ENCODE assay signal across 18 mouse cellular contexts in genomic region chr17:36788351-36788750, GRCm38 (mm10). TPM values are rescaled to one million over a fixed set of nuclear protein-coding genes. Genes with fewer than 3 reads are reported as not detected.
A peak's percentile ranks its signal among the peaks of the same experiment; 100 is the strongest.
DNase-seq lines count a peak whose midpoint lies in the region; ATAC-seq lines count a peak whose summit lies in the region.
"Had no signal": no experiment of that assay in that cellular context is flagged by ENCODE, and none has a peak within 500 bp of the region (broad histone marks: within the 10 kb centered on the region; RNA-seq: fewer than 3 reads in every experiment).

No protein-coding gene starts in this region.

- H3K4me1 ChIP-seq in hindbrain, embryonic 14.5 days (replicated peaks; ENCODE audit: control insufficient read depth, insufficient read depth, low read length), result no peaks in the 10 kb centered on the region
- no peaks in the 10 kb centered on the region for H3K4me1 ChIP-seq in hindbrain, embryonic 10.5 days (replicated peaks)
- H3K4me1 ChIP-seq in midbrain, embryonic 16.5 days (ENCODE audit: control insufficient read depth, insufficient read depth, low read length), result no peaks in the 10 kb centered on the region
- no peaks in the 10 kb centered on the region for H3K4me1 ChIP-seq in midbrain, embryonic 14.5 days (ENCODE audit: control insufficient read depth, insufficient read depth, low read length)
- no peaks in the 10 kb centered on the region for H3K4me1 ChIP-seq in neural tube, embryonic 13.5 days (replicated peaks)
- H3K4me1 ChIP-seq: embryonic facial prominence, embryonic 13.5 days; limb, embryonic 10.5 days; limb, embryonic 15.5 days; liver, embryonic 13.5 days; stomach, embryonic 15.5 days had no signal

- peak; percentile 14; the same call in 1 of the 2 replicates for ATAC-seq in hindbrain, embryonic 14.5 days (ENCODE audit: low FRiP score)
- ATAC-seq in midbrain, embryonic 16.5 days, result peak; percentile 49; the same call in 1 of the 2 replicates
- no peak for ATAC-seq in midbrain, embryonic 14.5 days (ENCODE audit: low FRiP score, low TSS enrichment)
- ATAC-seq in neural tube, embryonic 13.5 days (ENCODE audit: low read depth), result peak; percentile 44; the same call in 1 of the 2 replicates

- DNase-seq in hindbrain, embryonic 14.5 days (ENCODE audit: low spot score), result no peak
- no peak for DNase-seq in hindbrain, embryonic 10.5 days (ENCODE audit: low spot score)
- DNase-seq in midbrain, embryonic 14.5 days, result no peak
- no peak for DNase-seq in cerebellum, postnatal 4 days (ENCODE audit: low spot score in 2 of 2)

- no peaks in the 10 kb centered on the region for H3K9me3 ChIP-seq in hindbrain, embryonic 14.5 days (ENCODE audit: control insufficient read depth, low read length)
- no peaks in the 10 kb centered on the region for H3K9me3 ChIP-seq in hindbrain, embryonic 10.5 days
- no peaks in the 10 kb centered on the region for H3K9me3 ChIP-seq in midbrain, embryonic 16.5 days (replicated peaks; ENCODE audit: control insufficient read depth, low read length, poor library complexity, severe bottlenecking)
- no peaks in the 10 kb centered on the region for H3K9me3 ChIP-seq in midbrain, embryonic 14.5 days (ENCODE audit: control insufficient read depth, low read length)
- H3K9me3 ChIP-seq in neural tube, embryonic 13.5 days, result no peaks in the 10 kb centered on the region
- H3K9me3 ChIP-seq: embryonic facial prominence, embryonic 13.5 days; limb, embryonic 10.5 days; limb, embryonic 15.5 days; liver, embryonic 13.5 days; stomach, embryonic 15.5 days had no signal

- H3K9ac ChIP-seq in hindbrain, embryonic 14.5 days, result no peak overlapping the region
- H3K9ac ChIP-seq in midbrain, embryonic 16.5 days (ENCODE audit: low read depth, low read length), result no peak overlapping the region
- H3K9ac ChIP-seq in midbrain, embryonic 14.5 days (replicated peaks; ENCODE audit: low read length), result no peak overlapping the region
- H3K9ac ChIP-seq in neural tube, embryonic 13.5 days, result no peak overlapping the region
- H3K9ac ChIP-seq: embryonic facial prominence, embryonic 13.5 days; limb, embryonic 15.5 days; liver, embryonic 13.5 days; stomach, embryonic 15.5 days had no signal

- WGBS in hindbrain, embryonic 14.5 days, result 81% methylated on average over 2 of the region's 2 CpGs
- 86% methylated on average over 2 of the region's 2 CpGs for WGBS in hindbrain, embryonic 10.5 days
- WGBS in midbrain, embryonic 16.5 days, result 88% methylated on average over 2 of the region's 2 CpGs
- 82% methylated on average over 2 of the region's 2 CpGs for WGBS in midbrain, embryonic 14.5 days
- 83% methylated on average over 2 of the region's 2 CpGs for WGBS in neural tube, embryonic 13.5 days

- no peak overlapping the region for H3K4me2 ChIP-seq in hindbrain, embryonic 14.5 days (replicated peaks)
- no peak overlapping the region for H3K4me2 ChIP-seq in midbrain, embryonic 16.5 days (ENCODE audit: low read length)
- H3K4me2 ChIP-seq in midbrain, embryonic 14.5 days (ENCODE audit: low read length), result no peak overlapping the region
- no peak overlapping the region for H3K4me2 ChIP-seq in neural tube, embryonic 13.5 days
- H3K4me2 ChIP-seq: embryonic facial prominence, embryonic 13.5 days; limb, embryonic 15.5 days; liver, embryonic 13.5 days; stomach, embryonic 15.5 days had no signal

- H3K4me3 ChIP-seq in hindbrain, embryonic 14.5 days (replicated peaks; ENCODE audit: low read length), result no peak overlapping the region
- no peak overlapping the region for H3K4me3 ChIP-seq in hindbrain, embryonic 10.5 days
- no peak overlapping the region for H3K4me3 ChIP-seq in midbrain, embryonic 16.5 days (ENCODE audit: low read depth, low read length)
- no peak overlapping the region for H3K4me3 ChIP-seq in midbrain, embryonic 14.5 days (replicated peaks; ENCODE audit: low read depth, low read length)
- no peak overlapping the region for H3K4me3 ChIP-seq in neural tube, embryonic 13.5 days
- H3K4me3 ChIP-seq: embryonic facial prominence, embryonic 13.5 days; limb, embryonic 10.5 days; limb, embryonic 15.5 days; liver, embryonic 13.5 days; stomach, embryonic 15.5 days had no signal

- H3K27me3 ChIP-seq in hindbrain, embryonic 14.5 days (ENCODE audit: control insufficient read depth, insufficient read depth, low read length), result no peaks in the 10 kb centered on the region
- H3K27me3 ChIP-seq in hindbrain, embryonic 10.5 days (ENCODE audit: insufficient read depth, poor library complexity, severe bottlenecking), result no peaks in the 10 kb centered on the region
- H3K27me3 ChIP-seq in midbrain, embryonic 16.5 days (ENCODE audit: control insufficient read depth, insufficient read depth, low read depth, low read length), result no peaks in the 10 kb centered on the region
- no peaks in the 10 kb centered on the region for H3K27me3 ChIP-seq in midbrain, embryonic 14.5 days (ENCODE audit: control insufficient read depth, insufficient read depth, low read length)
- no peaks in the 10 kb centered on the region for H3K27me3 ChIP-seq in neural tube, embryonic 13.5 days
- H3K27me3 ChIP-seq: embryonic facial prominence, embryonic 13.5 days; limb, embryonic 15.5 days; liver, embryonic 13.5 days; stomach, embryonic 15.5 days had no signal

- H3K27ac ChIP-seq in hindbrain, embryonic 14.5 days, result no peak overlapping the region
- no peak overlapping the region for H3K27ac ChIP-seq in hindbrain, embryonic 10.5 days
- no peak overlapping the region for H3K27ac ChIP-seq in midbrain, embryonic 16.5 days (ENCODE audit: low read length)
- H3K27ac ChIP-seq in midbrain, embryonic 14.5 days (replicated peaks; ENCODE audit: low read depth, low read length), result no peak overlapping the region
- H3K27ac ChIP-seq in neural tube, embryonic 13.5 days (replicated peaks), result no peak overlapping the region
- H3K27ac ChIP-seq: embryonic facial prominence, embryonic 13.5 days; limb, embryonic 10.5 days; limb, embryonic 15.5 days; liver, embryonic 13.5 days; stomach, embryonic 15.5 days had no signal

- no peaks in the 10 kb centered on the region for H3K36me3 ChIP-seq in hindbrain, embryonic 14.5 days (replicated peaks; ENCODE audit: control insufficient read depth, insufficient read depth)
- no peaks in the 10 kb centered on the region for H3K36me3 ChIP-seq in hindbrain, embryonic 10.5 days
- no peaks in the 10 kb centered on the region for H3K36me3 ChIP-seq in midbrain, embryonic 16.5 days (ENCODE audit: control insufficient read depth, insufficient read depth, low read length)
- H3K36me3 ChIP-seq in midbrain, embryonic 14.5 days (ENCODE audit: control insufficient read depth, insufficient read depth, low read length), result no peaks in the 10 kb centered on the region
- no peaks in the 10 kb centered on the region for H3K36me3 ChIP-seq in neural tube, embryonic 13.5 days
- H3K36me3 ChIP-seq: embryonic facial prominence, embryonic 13.5 days; limb, embryonic 10.5 days; limb, embryonic 15.5 days; liver, embryonic 13.5 days; stomach, embryonic 15.5 days had no signal

RNA-seq across cellular contexts. Expression of gene H2-M10.5, which starts 15.6 kb away (rescaled TPM):
- polyA plus RNA-seq in hindbrain, embryonic 14.5 days (2014; fragmentation: Nextera tagmentation; extraction: Ambion mirVana), result not detected in 2 replicates
- not detected in 2 replicates for polyA plus RNA-seq in hindbrain, embryonic 10.5 days (2016; fragmentation: Nextera tagmentation; extraction: Ambion mirVana)
- not detected in 2 replicates for polyA plus RNA-seq in midbrain, embryonic 16.5 days (2015; fragmentation: Nextera tagmentation; extraction: Ambion mirVana)
- polyA plus RNA-seq in midbrain, embryonic 14.5 days (2014; fragmentation: Nextera tagmentation; extraction: Ambion mirVana), result not detected in 2 replicates
- polyA plus RNA-seq in neural tube, embryonic 13.5 days (2015; fragmentation: Nextera tagmentation; extraction: Ambion mirVana), result not detected in 2 replicates
- polyA plus RNA-seq: embryonic facial prominence, embryonic 13.5 days; forebrain, embryonic 16.5 days; gonadal fat pad, adult 2 months; heart, embryonic 14.5 days; kidney, embryonic 14.5 days; limb, embryonic 10.5 days; limb, embryonic 15.5 days; liver, embryonic 13.5 days; lung, postnatal 0 days; neural tube, embryonic 11.5 days; small intestine, adult 2 months; stomach, embryonic 15.5 days had no signal

RNA-seq across cellular contexts. Expression of gene H2-M10.6, which starts 23.6 kb away (rescaled TPM):
- polyA plus RNA-seq in hindbrain, embryonic 14.5 days (2014; fragmentation: Nextera tagmentation; extraction: Ambion mirVana), result not detected in 2 replicates
- polyA plus RNA-seq in hindbrain, embryonic 10.5 days (2016; fragmentation: Nextera tagmentation; extraction: Ambion mirVana), result not detected in 2 replicates
- polyA plus RNA-seq in midbrain, embryonic 16.5 days (2015; fragmentation: Nextera tagmentation; extraction: Ambion mirVana), result not detected in 2 replicates
- not detected in 2 replicates for polyA plus RNA-seq in midbrain, embryonic 14.5 days (2014; fragmentation: Nextera tagmentation; extraction: Ambion mirVana)
- not detected in 2 replicates for polyA plus RNA-seq in neural tube, embryonic 13.5 days (2015; fragmentation: Nextera tagmentation; extraction: Ambion mirVana)
- polyA plus RNA-seq: embryonic facial prominence, embryonic 13.5 days; forebrain, embryonic 16.5 days; gonadal fat pad, adult 2 months; heart, embryonic 14.5 days; kidney, embryonic 14.5 days; limb, embryonic 10.5 days; limb, embryonic 15.5 days; liver, embryonic 13.5 days; lung, postnatal 0 days; neural tube, embryonic 11.5 days; small intestine, adult 2 months; stomach, embryonic 15.5 days had no signal

RNA-seq across cellular contexts. Expression of gene Trim26, which starts 48.6 kb away (rescaled TPM):
- polyA plus RNA-seq in hindbrain, embryonic 14.5 days (2014; fragmentation: Nextera tagmentation; extraction: Ambion mirVana), result 35.0 and 39.8 TPM in 2 replicates
- 47.2 and 48.2 TPM in 2 replicates for polyA plus RNA-seq in hindbrain, embryonic 10.5 days (2016; fragmentation: Nextera tagmentation; extraction: Ambion mirVana)
- 44.5 and 48.0 TPM in 2 replicates for polyA plus RNA-seq in midbrain, embryonic 16.5 days (2015; fragmentation: Nextera tagmentation; extraction: Ambion mirVana)
- polyA plus RNA-seq in midbrain, embryonic 14.5 days (2014; fragmentation: Nextera tagmentation; extraction: Ambion mirVana), result 31.0 and 36.5 TPM in 2 replicates
- 48.0 and 48.2 TPM in 2 replicates for polyA plus RNA-seq in neural tube, embryonic 13.5 days (2015; fragmentation: Nextera tagmentation; extraction: Ambion mirVana)
